Mouse (Mus musculus) kidney, adult 2 months (tissue): ENCODE data around the gene Gm3252. TPM values are rescaled to one million over a fixed set of nuclear protein-coding genes. Genes with fewer than 3 reads are reported as not detected.
"Not testable (repeated sequence)": the region's sequence is repeated elsewhere in the genome, so short reads cannot be mapped to it uniquely, and the experiment has no call there.

Experiments used
- DNase-seq: peaks from one replicate; pipeline ENCODE4 v3.0.0; 2021
- H3K27ac ChIP-seq: fragments of 200-500 bp; 2 replicates; pipeline ENCODE4 v1.5.1; 2012; ENCODE audit warnings: low read depth, low read length, control low read depth, inconsistent platforms; ENCODE audit not compliant: insufficient read depth
- H3K27me3 ChIP-seq: fragments of 200-500 bp; replicated peaks from 2 replicates; pipeline ENCODE4 v1.6.1; 2012; ENCODE audit warnings: mild to moderate bottlenecking, moderate library complexity, low read length, inconsistent platforms; ENCODE audit not compliant: control insufficient read depth, insufficient read depth
- H3K36me3 ChIP-seq: fragments of 200-500 bp; 2 replicates; pipeline ENCODE4 v1.6.1; 2012; ENCODE audit warnings: mild to moderate bottlenecking, moderate library complexity, low read length, inconsistent platforms; ENCODE audit not compliant: control insufficient read depth, insufficient read depth
- H3K4me1 ChIP-seq: fragments of 200-500 bp; 2 replicates; pipeline ENCODE4 v1.6.1; 2011; ENCODE audit warnings: low read length; ENCODE audit not compliant: control insufficient read depth, insufficient read depth
- H3K4me3 ChIP-seq: fragments of 200-500 bp; 2 replicates; pipeline ENCODE4 v1.5.1; 2011; ENCODE audit warnings: mild to moderate bottlenecking, low read depth, low read length, control low read depth; ENCODE audit not compliant: insufficient read depth
- WGBS: fragments of 180-500 bp; shearing (Covaris S2); methylation state at CpG from one replicate; pipeline ENCODE4 v1.1.7; 2018; 5-methylcytosine and 5-hydroxymethylcytosine counted together
- polyA plus RNA-seq: library from polyadenylated mRNA; depleted of rRNA; stranded (reverse); fragments of >200 nt; gene quantifications from 2 replicates; pipeline ENCODE4 v1.2.3, GENCODE M21; 2012; rRNA removed

Gm3252 gene
- polyA plus RNA-seq = 0.05 TPM in 1 of 2 replicates, not detected in the other

GRCm38 (mm10) chr14:4726038-4726880 is at the start of gene Gm3252:
Gene Gm3252 (plus strand): TSS chr14:4726775.
- not testable (repeated sequence) for H3K4me3 ChIP-seq, H3K27me3 ChIP-seq, H3K36me3 ChIP-seq, H3K27ac ChIP-seq, DNase-seq, H3K4me1 ChIP-seq
- WGBS = 2% methylated on average over 16 of the region's 47 CpGs

GRCm38 (mm10) chr14:4708938-4709337 is 17.6 kb upstream of the Gm3252 start, which contains the start of gene Gm7876:
Gene Gm7876 (plus strand): TSS chr14:4709238.
- 68% methylated on average over 1 of the region's 2 CpGs for WGBS
- H3K36me3 ChIP-seq = not testable (repeated sequence)

GRCm38 (mm10) chr14:4776037-4776436 is 49.5 kb downstream of the Gm3252 start, which contains the start of gene Gm9602:
Gene Gm9602 (plus strand): TSS chr14:4776337.
- H3K27ac ChIP-seq, H3K4me3 ChIP-seq, DNase-seq, H3K27me3 ChIP-seq, H3K36me3 ChIP-seq, H3K4me1 ChIP-seq: not testable (repeated sequence)
- 73% methylated on average over 1 of the region's 2 CpGs for WGBS

More at GRCm38 (mm10) chr14:4708938-4709337, 17.6 kb upstream of the Gm3252 start, which contains the start of gene Gm7876:
- H3K27ac ChIP-seq, H3K4me1 ChIP-seq, DNase-seq, H3K4me3 ChIP-seq, H3K27me3 ChIP-seq: not testable (repeated sequence)

Other genes starting within 250 kb of the Gm3252 start
- gene Gm3182, start 245.0 kb upstream of the Gm3252 start, polyA plus RNA-seq = not detected in 2 replicates
- not detected in 2 replicates for gene Gm3047, start 171.4 kb upstream of the Gm3252 start, polyA plus RNA-seq
- gene Gm8159, start 94.4 kb upstream of the Gm3252 start, polyA plus RNA-seq = not detected in 2 replicates
- gene Gm3239, start 62.6 kb upstream of the Gm3252 start, polyA plus RNA-seq = not detected in 2 replicates
- gene Gm7876, start 17.5 kb upstream of the Gm3252 start, polyA plus RNA-seq = not detected in 2 replicates
- gene Gm9602, start 49.6 kb downstream of the Gm3252 start, polyA plus RNA-seq = not detected in 2 replicates
- gene Gm3269, start 111.3 kb downstream of the Gm3252 start, polyA plus RNA-seq = not detected in 2 replicates
- not detected in 2 replicates for gene Gm3264, start 128.8 kb downstream of the Gm3252 start, polyA plus RNA-seq
- gene Gm3278, start 165.6 kb downstream of the Gm3252 start, polyA plus RNA-seq = not detected in 2 replicates